Mouse (Mus musculus): ENCODE data around the gene Ldlrap1. TPM values are rescaled to one million over a fixed set of nuclear protein-coding genes. Genes with fewer than 3 reads are reported as not detected.

Ldlrap1 gene
- polyA plus RNA-seq, 1 experiment = 26.0 TPM

DNA sequence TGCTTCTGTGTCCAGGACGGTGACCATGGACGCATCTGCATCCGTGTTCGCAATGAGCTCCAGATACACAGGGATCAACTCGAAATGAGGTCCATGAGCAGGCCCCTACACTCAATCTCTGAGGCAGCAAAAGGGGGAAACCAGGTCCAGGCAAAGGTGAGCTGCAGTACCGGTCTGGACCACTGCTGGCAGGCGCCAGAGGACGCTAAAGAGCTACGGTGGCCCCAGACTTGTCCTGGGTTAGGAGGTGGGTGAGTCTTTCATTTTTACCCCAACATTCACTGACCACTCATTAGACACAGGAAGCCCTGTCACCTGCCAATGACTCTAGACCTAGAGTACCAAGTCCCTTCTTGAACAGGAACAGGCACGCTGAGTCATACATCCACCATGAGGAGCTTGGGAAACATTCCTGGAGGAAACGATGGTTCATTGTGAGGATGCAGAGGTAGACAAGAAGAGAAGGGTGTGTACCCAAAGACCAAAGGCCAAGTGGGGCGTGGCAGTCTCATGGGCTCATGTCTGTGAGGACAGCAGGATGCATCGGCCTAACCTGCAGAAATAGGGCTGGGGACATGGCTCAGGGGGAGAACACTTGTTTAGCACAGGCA, 42.0 kb downstream of the Ldlrap1 start:
- no peak for TF ChIP-seq CTCF (IDR thresholded peaks at IDR 0.05; ENCODE audit: borderline replicate concordance, control insufficient read depth, extremely low read depth, insufficient read depth, low read length, poor library complexity)
- no peak for TF ChIP-seq POLR2A (IDR thresholded peaks at IDR 0.05; ENCODE audit: control insufficient read depth, extremely low read depth, insufficient read depth, low read length, poor library complexity)
- WGBS = 87% methylated on average over 13 of the region's 13 CpGs
- Histone ChIP-seq H3K36me3 (ENCODE audit: control insufficient read depth, insufficient read depth, low read length) (no peaks in the 10 kb centered on the region), H3K27me3 (ENCODE audit: control insufficient read depth, insufficient read depth, low read length) (no peaks in the 10 kb centered on the region), H3K27ac (ENCODE audit: control insufficient read depth, insufficient read depth, low read length) (no peak overlapping the region), H3K4me1 (replicated peaks; ENCODE audit: control insufficient read depth, insufficient read depth, low read length) (no peaks in the 10 kb centered on the region), H3K4me3 (ENCODE audit: control insufficient read depth, insufficient read depth, low read length) (no peak overlapping the region)
- DNase-seq = no peak

DNA sequence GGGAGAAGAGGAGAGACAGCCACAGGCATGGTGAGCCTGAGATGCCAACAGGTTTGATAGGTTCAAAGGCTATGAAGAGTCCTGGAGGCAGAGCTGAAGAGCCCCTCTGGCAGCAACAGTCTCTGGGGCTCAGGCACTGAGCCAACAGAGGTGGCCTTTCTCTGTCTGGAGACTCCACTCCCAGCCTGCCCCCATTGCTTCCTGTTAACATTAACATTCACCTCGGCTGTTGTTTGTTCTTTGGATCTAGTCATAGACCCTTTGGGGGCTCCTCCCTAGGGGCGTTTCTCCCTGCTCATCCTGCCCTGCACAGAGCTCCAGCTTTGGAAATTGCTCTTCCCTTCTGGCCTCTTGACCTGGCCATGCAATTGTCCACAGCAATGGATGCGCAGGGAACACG, 42.9 kb downstream of the Ldlrap1 start:
- Histone ChIP-seq H3K27me3 (ENCODE audit: control insufficient read depth, insufficient read depth, low read length) (no peaks in the 10 kb centered on the region), H3K4me1 (replicated peaks; ENCODE audit: control insufficient read depth, insufficient read depth, low read length) (no peaks in the 10 kb centered on the region), H3K27ac (ENCODE audit: control insufficient read depth, insufficient read depth, low read length) (no peak overlapping the region), H3K4me3 (ENCODE audit: control insufficient read depth, insufficient read depth, low read length) (no peak overlapping the region), H3K36me3 (ENCODE audit: control insufficient read depth, insufficient read depth, low read length) (no peaks in the 10 kb centered on the region)
- 60% methylated on average over 4 of the region's 4 CpGs for WGBS
- no peak for TF ChIP-seq POLR2A (IDR thresholded peaks at IDR 0.05; ENCODE audit: control insufficient read depth, extremely low read depth, insufficient read depth, low read length, poor library complexity)
- TF ChIP-seq CTCF (IDR thresholded peaks at IDR 0.05; ENCODE audit: borderline replicate concordance, control insufficient read depth, extremely low read depth, insufficient read depth, low read length, poor library complexity) = no peak
- DNase-seq = no peak

DNA sequence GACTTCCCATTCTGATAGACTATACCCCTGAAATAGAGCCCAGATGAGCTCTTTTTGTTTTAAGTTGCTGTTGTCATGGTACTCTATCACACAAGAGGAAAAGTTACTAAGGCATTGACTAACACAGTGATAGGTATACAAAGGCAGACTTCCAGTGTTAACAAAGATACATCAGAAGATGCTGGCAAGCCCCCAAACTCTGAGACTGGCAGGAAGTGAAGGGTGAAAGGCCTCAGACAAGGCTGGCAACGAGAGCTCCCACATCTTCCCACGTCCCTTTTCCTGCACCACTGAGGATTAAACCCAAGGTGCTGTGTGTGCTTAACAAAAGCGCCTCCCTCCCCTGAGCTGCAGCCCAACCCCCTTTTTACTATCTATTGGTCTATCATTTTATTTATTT, 44.6 kb downstream of the Ldlrap1 start:
- Histone ChIP-seq H3K4me3 (ENCODE audit: control insufficient read depth, insufficient read depth, low read length) (no peak overlapping the region), H3K4me1 (replicated peaks; ENCODE audit: control insufficient read depth, insufficient read depth, low read length) (no peaks in the 10 kb centered on the region), H3K36me3 (ENCODE audit: control insufficient read depth, insufficient read depth, low read length) (no peaks in the 10 kb centered on the region), H3K27me3 (ENCODE audit: control insufficient read depth, insufficient read depth, low read length) (no peaks in the 10 kb centered on the region), H3K27ac (ENCODE audit: control insufficient read depth, insufficient read depth, low read length) (no peak overlapping the region)
- TF ChIP-seq CTCF (IDR thresholded peaks at IDR 0.05; ENCODE audit: borderline replicate concordance, control insufficient read depth, extremely low read depth, insufficient read depth, low read length, poor library complexity) (no peak), POLR2A (IDR thresholded peaks at IDR 0.05; ENCODE audit: control insufficient read depth, extremely low read depth, insufficient read depth, low read length, poor library complexity) (no peak)
- WGBS = 42% methylated on average over 3 of the region's 3 CpGs
- DNase-seq = no peak

DNA sequence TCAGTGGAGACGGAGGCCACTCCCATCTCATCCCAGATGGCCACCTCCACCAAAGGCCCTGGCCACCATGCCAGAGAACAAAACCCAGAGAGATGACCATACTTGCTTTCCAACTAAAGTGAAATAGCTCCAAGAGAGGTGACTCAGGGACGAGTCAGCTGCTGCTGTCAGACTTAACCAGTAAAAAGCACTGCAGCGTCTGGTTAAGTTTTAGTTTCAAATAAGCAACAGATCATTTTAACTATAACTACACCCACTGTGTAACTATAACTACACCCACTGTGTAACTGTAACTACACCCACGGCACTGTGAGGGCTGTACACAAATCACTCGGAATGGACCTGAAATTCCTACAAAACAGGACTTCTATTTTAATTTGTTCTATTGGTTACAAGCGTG, 46.7 kb downstream of the Ldlrap1 start:
- WGBS = 96% methylated on average over 6 of the region's 6 CpGs
- no peaks in the 10 kb centered on the region for H3K36me3 ChIP-seq (ENCODE audit: control insufficient read depth, insufficient read depth, low read length)

DNA sequence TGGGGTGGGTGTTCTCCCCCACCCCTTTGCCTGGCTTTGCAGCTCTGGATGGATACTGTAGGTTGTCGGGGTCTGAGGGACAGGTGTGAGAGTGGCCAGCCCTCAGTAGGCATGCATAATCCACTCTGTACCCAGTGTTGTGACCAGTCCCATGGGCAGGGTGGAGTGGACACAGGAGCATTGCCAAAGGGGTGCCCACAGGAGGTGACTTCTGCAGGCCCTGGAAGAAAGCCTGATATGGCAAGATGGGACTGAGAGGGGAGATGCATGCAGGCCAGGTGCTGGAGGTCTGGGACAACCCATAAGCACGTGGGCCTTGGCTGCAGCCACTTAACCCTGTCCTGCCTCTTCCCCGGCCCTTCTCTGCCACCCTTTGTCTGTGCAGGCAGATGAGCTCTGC, 47.5 kb downstream of the Ldlrap1 start:
- Histone ChIP-seq H3K4me1 (replicated peaks; ENCODE audit: control insufficient read depth, insufficient read depth, low read length) (no peaks in the 10 kb centered on the region), H3K27ac (ENCODE audit: control insufficient read depth, insufficient read depth, low read length) (no peak overlapping the region), H3K36me3 (ENCODE audit: control insufficient read depth, insufficient read depth, low read length) (no peaks in the 10 kb centered on the region), H3K4me3 (ENCODE audit: control insufficient read depth, insufficient read depth, low read length) (no peak overlapping the region), H3K27me3 (ENCODE audit: control insufficient read depth, insufficient read depth, low read length) (no peaks in the 10 kb centered on the region)
- TF ChIP-seq POLR2A (IDR thresholded peaks at IDR 0.05; ENCODE audit: control insufficient read depth, extremely low read depth, insufficient read depth, low read length, poor library complexity) = no peak
- TF ChIP-seq CTCF (IDR thresholded peaks at IDR 0.05; ENCODE audit: borderline replicate concordance, control insufficient read depth, extremely low read depth, insufficient read depth, low read length, poor library complexity) = no peak
- 87% methylated on average over 3 of the region's 3 CpGs for WGBS
- no peak for DNase-seq

More for the DNA sequence above, 46.7 kb downstream of the Ldlrap1 start:
- H3K4me1 ChIP-seq (replicated peaks; ENCODE audit: control insufficient read depth, insufficient read depth, low read length) = no peaks in the 10 kb centered on the region
- TF ChIP-seq CTCF (IDR thresholded peaks at IDR 0.05; ENCODE audit: borderline replicate concordance, control insufficient read depth, extremely low read depth, insufficient read depth, low read length, poor library complexity) = no peak
- TF ChIP-seq POLR2A (IDR thresholded peaks at IDR 0.05; ENCODE audit: control insufficient read depth, extremely low read depth, insufficient read depth, low read length, poor library complexity) = no peak
- no peak overlapping the region for H3K27ac ChIP-seq (ENCODE audit: control insufficient read depth, insufficient read depth, low read length)
- no peaks in the 10 kb centered on the region for H3K27me3 ChIP-seq (ENCODE audit: control insufficient read depth, insufficient read depth, low read length)
- no peak overlapping the region for H3K4me3 ChIP-seq (ENCODE audit: control insufficient read depth, insufficient read depth, low read length)
- DNase-seq = no peak

DNA sequence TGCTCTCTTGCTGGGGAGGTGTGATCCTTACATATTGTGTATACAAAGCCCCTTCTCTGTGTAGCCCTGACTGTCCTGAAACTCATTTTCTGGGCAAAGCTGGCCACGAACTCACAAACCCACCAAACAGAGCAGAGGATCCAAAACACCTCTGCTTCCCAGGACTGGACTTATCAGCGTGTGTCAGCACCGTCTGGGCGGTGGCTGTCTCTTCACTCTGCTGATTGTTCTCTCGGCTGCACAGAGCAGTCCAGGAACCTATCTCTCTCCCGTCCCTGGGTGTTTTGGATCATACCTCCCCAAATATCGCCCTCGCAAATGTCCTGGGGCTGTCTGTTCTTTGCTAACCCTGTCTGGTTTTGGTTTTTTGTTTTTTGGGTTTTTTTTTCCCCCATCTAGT, 48.3 kb downstream of the Ldlrap1 start:
- WGBS = 95% methylated on average over 8 of the region's 8 CpGs
- H3K4me3 ChIP-seq (ENCODE audit: control insufficient read depth, insufficient read depth, low read length) = no peak overlapping the region
- DNase-seq = no peak
- no peaks in the 10 kb centered on the region for H3K27me3 ChIP-seq (ENCODE audit: control insufficient read depth, insufficient read depth, low read length)
- TF ChIP-seq CTCF (IDR thresholded peaks at IDR 0.05; ENCODE audit: borderline replicate concordance, control insufficient read depth, extremely low read depth, insufficient read depth, low read length, poor library complexity) (no peak), POLR2A (IDR thresholded peaks at IDR 0.05; ENCODE audit: control insufficient read depth, extremely low read depth, insufficient read depth, low read length, poor library complexity) (no peak)
- no peaks in the 10 kb centered on the region for H3K4me1 ChIP-seq (replicated peaks; ENCODE audit: control insufficient read depth, insufficient read depth, low read length)
- no peaks in the 10 kb centered on the region for H3K36me3 ChIP-seq (ENCODE audit: control insufficient read depth, insufficient read depth, low read length)
- no peak overlapping the region for H3K27ac ChIP-seq (ENCODE audit: control insufficient read depth, insufficient read depth, low read length)

DNA sequence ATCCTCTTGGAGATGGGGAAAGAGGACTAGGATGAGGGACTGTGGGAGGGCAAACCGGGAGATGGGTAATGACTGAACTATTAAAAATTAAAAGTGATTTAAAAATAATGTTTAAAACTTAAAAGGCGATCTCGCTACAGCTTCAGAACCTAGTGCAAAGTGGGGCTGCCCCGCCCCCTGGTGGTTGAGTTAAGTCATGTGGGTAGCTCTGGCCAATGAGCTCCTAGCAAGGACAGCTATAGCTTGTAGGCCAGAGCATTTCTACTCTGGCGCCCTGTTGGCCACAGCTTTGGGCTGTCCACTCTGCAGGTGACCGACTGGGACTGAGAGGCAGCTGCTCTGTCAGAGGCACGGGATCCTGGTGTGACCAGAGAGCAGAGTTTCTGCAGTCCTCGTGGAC, 53.9 kb downstream of the Ldlrap1 start:
- H3K4me3 ChIP-seq (ENCODE audit: control insufficient read depth, insufficient read depth, low read length) = no peak overlapping the region

More for the DNA sequence above, 53.9 kb downstream of the Ldlrap1 start:
- H3K27ac ChIP-seq (ENCODE audit: control insufficient read depth, insufficient read depth, low read length) = no peak overlapping the region
- H3K36me3 ChIP-seq (ENCODE audit: control insufficient read depth, insufficient read depth, low read length) = no peaks in the 10 kb centered on the region
- no peaks in the 10 kb centered on the region for H3K27me3 ChIP-seq (ENCODE audit: control insufficient read depth, insufficient read depth, low read length)
- peak; percentile 82 for DNase-seq
- TF ChIP-seq CTCF (IDR thresholded peaks at IDR 0.05; ENCODE audit: borderline replicate concordance, control insufficient read depth, extremely low read depth, insufficient read depth, low read length, poor library complexity) = peak; percentile 86
- TF ChIP-seq POLR2A (IDR thresholded peaks at IDR 0.05; ENCODE audit: control insufficient read depth, extremely low read depth, insufficient read depth, low read length, poor library complexity) = no peak
- 17% methylated on average over 8 of the region's 8 CpGs for WGBS
- peaks cover 2% of the 10 kb centered on the region; the same call in 1 of the 2 replicates for H3K4me1 ChIP-seq (replicated peaks; ENCODE audit: control insufficient read depth, insufficient read depth, low read length)
